Mouse (Mus musculus) spleen, adult 2 months (tissue): ENCODE results near the gene En2.

Experiments
- CTCF ChIP-seq: fragments of 200-500 bp; IDR thresholded peaks from 2 replicates; pipeline ENCODE4 v1.5.1; 2011; ENCODE audit warnings: mild to moderate bottlenecking, inconsistent platforms; ENCODE audit not compliant: insufficient read depth, insufficient read length, insufficient replicate concordance; ENCODE audit errors: extremely low read depth
- POLR2A ChIP-seq: fragments of 200-500 bp; IDR thresholded peaks from 2 replicates; pipeline ENCODE4 v1.6.1; 2011; ENCODE audit warnings: low read depth, low read length, inconsistent platforms

- no peak for TF ChIP-seq CTCF
- TF ChIP-seq POLR2A, result no peak
Observed at GRCm38 (mm10) chr5:28157781-28158180, 7.7 kb upstream of the En2 start.
